Mouse (Mus musculus) erythroblast, adult 5-6 weeks (primary cell): ENCODE data around the gene Lat. TPM values are rescaled to one million over a fixed set of nuclear protein-coding genes. Genes with fewer than 3 reads are reported as not detected.

ENCODE experiments used
- ATAC-seq: replicated peaks from 2 replicates; pipeline ENCODE4 v1.8.0; 2016; ENCODE audit warnings: moderate number of reproducible peaks, mild to moderate bottlenecking, moderate TSS enrichment, inconsistent platforms; ENCODE audit not compliant: poor library complexity, low FRiP score, severe bottlenecking
- total RNA-seq, 2 experiments: library from RNA; stranded (forward) in 1 of 2; stranded (reverse) in 1 of 2; fragments of 150-400 nt in 1 of 2; fragments of 200-764, 138-1000 nt in 1 of 2; gene quantifications; 2 replicates each; pipeline versions ENCODE4 v1.2.3 to v1.2.4; 2015 to 2017; ENCODE audit warnings: low replicate concordance in 2 of 2

The Lat gene
- total RNA-seq, 2 experiments from 2014 or later, result 0.94 to 2.3 TPM

- ATAC-seq, result no peak
These were observed 3.6 kb upstream of the Lat start for GRCm38 (mm10) chr7:126373007-126373406.

GRCm38 (mm10) chr7:126368367-126368766 lies 1.0 kb downstream of the Lat start:
- no peak for ATAC-seq

- ATAC-seq, result no peak
These were observed 1.7 kb downstream of the Lat start for GRCm38 (mm10) chr7:126367636-126368035.

GRCm38 (mm10) chr7:126363038-126363437 lies 6.3 kb downstream of the Lat start:
- ATAC-seq, result no peak

GRCm38 (mm10) chr7:126359049-126359448 lies 10.3 kb downstream of the Lat start:
- no peak for ATAC-seq

GRCm38 (mm10) chr7:126358413-126358812 lies 11.0 kb downstream of the Lat start:
- ATAC-seq, result 0 out of 2 replicates have a peak, but pooled peaks have one; percentile 13

GRCm38 (mm10) chr7:126357838-126358237 lies 11.5 kb downstream of the Lat start:
- no peak for ATAC-seq

GRCm38 (mm10) chr7:126356793-126357591 lies 12.4 kb downstream of the Lat start:
- ATAC-seq, result 0 out of 2 replicates have a peak, but pooled peaks have one; percentile 44

GRCm38 (mm10) chr7:126355847-126356597 lies 13.3 kb downstream of the Lat start:
- ATAC-seq, result no peak

GRCm38 (mm10) chr7:126354738-126355614 lies 14.4 kb downstream of the Lat start:
- no peak for ATAC-seq

GRCm38 (mm10) chr7:126353994-126354365 lies 15.4 kb downstream of the Lat start:
- ATAC-seq, result no peak

- ATAC-seq, result no peak
These were observed 15.9 kb downstream of the Lat start for GRCm38 (mm10) chr7:126353251-126353993.

GRCm38 (mm10) chr7:126351419-126351951 lies 17.9 kb downstream of the Lat start:
- ATAC-seq, result no peak

GRCm38 (mm10) chr7:126350748-126351418 lies 18.5 kb downstream of the Lat start:
- ATAC-seq, result no peak

- no peak for ATAC-seq
These were observed 21.1 kb downstream of the Lat start for GRCm38 (mm10) chr7:126348293-126348692.

- ATAC-seq, result no peak
These were observed 22.3 kb downstream of the Lat start for GRCm38 (mm10) chr7:126347098-126347497.

- no peak for ATAC-seq
These were observed 23.4 kb downstream of the Lat start for GRCm38 (mm10) chr7:126345969-126346368.

- ATAC-seq, result no peak
These were observed 23.8 kb downstream of the Lat start for GRCm38 (mm10) chr7:126345557-126345956.

GRCm38 (mm10) chr7:126340896-126341295 lies 28.5 kb downstream of the Lat start:
- ATAC-seq, result no peak
